Mouse (Mus musculus) neutrophil, adult 5-6 weeks (primary cell): ENCODE measurements at regions not wholly inside any gene's neighbourhood (a gene's known extent, or its start where the extent isn't known, plus 50 kb on each side); places are given as distances from the start of the nearest gene placed in this dataset.
A peak's percentile ranks its signal among the peaks of the same experiment; 100 is the strongest.

ENCODE experiments used
- ATAC-seq: fragments of 151-379, 151-347 bp; 2 replicates; pipeline ENCODE4 v1.8.0; 2017; ENCODE audit warnings: mild to moderate bottlenecking, moderate TSS enrichment; ENCODE audit not compliant: insufficient number of reproducible peaks, poor library complexity, low FRiP score, severe bottlenecking; ENCODE audit errors: extremely low read depth

- peak; percentile 98 for ATAC-seq
These were observed 140.4 kb upstream of the Gm9833 start for GRCm38 (mm10) chr3:9947357-9948065.

GRCm38 (mm10) chr3:9948114-9948513 lies 139.8 kb upstream of the Gm9833 start:
- no peak for ATAC-seq

GRCm38 (mm10) chr3:9957870-9958269 lies 130.0 kb upstream of the Gm9833 start:
- no peak for ATAC-seq

GRCm38 (mm10) chr3:9959716-9960661 lies 127.9 kb upstream of the Gm9833 start:
- ATAC-seq, result no peak

GRCm38 (mm10) chr3:9960696-9961095 lies 127.2 kb upstream of the Gm9833 start:
- ATAC-seq, result no peak
